Comparison of ENCODE assay signal across 11 mouse cellular contexts in genomic region chr13:103612720-103613332, GRCm38 (mm10).
A peak's percentile ranks its signal among the peaks of the same experiment; 100 is the strongest.
DNase-seq lines count a peak whose midpoint lies in the region; ATAC-seq and TF ChIP-seq lines count a peak whose summit lies in the region.
"Had no signal": no experiment of that assay in that cellular context is flagged by ENCODE, and none has a peak within 500 bp of the region (broad histone marks: within the 10 kb centered on the region; RNA-seq: fewer than 3 reads in every experiment).

No protein-coding gene starts in this region.

- no peak for ATAC-seq in midbrain, embryonic 13.5 days
- ATAC-seq in intestine, embryonic 16.5 days = no peak
- ATAC-seq in megakaryocyte, adult 5-6 weeks (ENCODE audit: poor library complexity, severe bottlenecking) = no peak

- H3K4me3 ChIP-seq in midbrain, embryonic 10.5 days = no peak overlapping the region
- H3K4me3 ChIP-seq in midbrain, embryonic 13.5 days (replicated peaks) = no peak overlapping the region
- no peak overlapping the region for H3K4me3 ChIP-seq in intestine, embryonic 16.5 days (ENCODE audit: low read length)
- no peak overlapping the region for H3K4me3 ChIP-seq in lung, adult 2 months (replicated peaks; ENCODE audit: extremely low read depth, low read depth, low read length)
- H3K4me3 ChIP-seq: forebrain, embryonic 12.5 days had no signal

- H3K9ac ChIP-seq in midbrain, embryonic 13.5 days (replicated peaks) = no peak overlapping the region
- no peak overlapping the region for H3K9ac ChIP-seq in intestine, embryonic 16.5 days (ENCODE audit: low read depth, low read length)
- H3K9ac ChIP-seq: forebrain, embryonic 12.5 days had no signal

- no peak overlapping the region for H3K4me2 ChIP-seq in midbrain, embryonic 13.5 days (replicated peaks)
- H3K4me2 ChIP-seq in intestine, embryonic 16.5 days (ENCODE audit: low read depth, low read length) = 0 out of 2 replicates have a peak overlapping the region, but pooled peaks have one; percentile 2
- H3K4me2 ChIP-seq: forebrain, embryonic 12.5 days had no signal

- no peaks in the 10 kb centered on the region for H3K9me3 ChIP-seq in midbrain, embryonic 10.5 days (replicated peaks)
- no peaks in the 10 kb centered on the region for H3K9me3 ChIP-seq in midbrain, embryonic 13.5 days
- H3K9me3 ChIP-seq in intestine, embryonic 16.5 days (ENCODE audit: control insufficient read depth, low read length) = no peaks in the 10 kb centered on the region

- intact Hi-C loops in heart, postnatal 36 days (cut with DNase I) = no loop called here

- peak overlapping the region; percentile 38; the same call in 1 of the 2 replicates for H3K27ac ChIP-seq in midbrain, embryonic 10.5 days (replicated peaks)
- no peak overlapping the region for H3K27ac ChIP-seq in midbrain, embryonic 13.5 days
- no peak overlapping the region for H3K27ac ChIP-seq in intestine, embryonic 16.5 days (ENCODE audit: low read length)
- H3K27ac ChIP-seq: forebrain, embryonic 12.5 days had no signal

- H3K27me3 ChIP-seq in midbrain, embryonic 10.5 days (ENCODE audit: low read depth, poor library complexity, severe bottlenecking) = no peaks in the 10 kb centered on the region
- no peaks in the 10 kb centered on the region for H3K27me3 ChIP-seq in midbrain, embryonic 13.5 days
- H3K27me3 ChIP-seq in intestine, embryonic 16.5 days (replicated peaks; ENCODE audit: control insufficient read depth, insufficient read depth, low read length) = no peaks in the 10 kb centered on the region
- H3K27me3 ChIP-seq: forebrain, embryonic 12.5 days had no signal

- DNase-seq in heart, adult 11 months = peak; percentile 1
- DNase-seq in heart, postnatal 36 days = no peak
- DNase-seq in midbrain, embryonic 10.5 days (ENCODE audit: low spot score) = no peak
- no peak for DNase-seq in lung, adult 2 months
- no peak for DNase-seq in thymus, postnatal 0 days (ENCODE audit: low spot score)
- DNase-seq: adrenal gland, adult 8-10 months; cerebellum, adult 11 months had no signal

- TF ChIP-seq CTCF in lung, adult 2 months (IDR thresholded peaks at IDR 0.05; ENCODE audit: insufficient read depth, low read length) = no peak

- 69% methylated on average over 11 of the region's 11 CpGs for WGBS in midbrain, embryonic 10.5 days
- WGBS in midbrain, embryonic 13.5 days = 64% methylated on average over 11 of the region's 11 CpGs
- 42% methylated on average over 11 of the region's 11 CpGs for WGBS in intestine, embryonic 16.5 days
- 52% methylated on average over 11 of the region's 11 CpGs for WGBS in lung, adult 2 months

- TF ChIP-seq POLR2A in lung, adult 2 months (IDR thresholded peaks at IDR 0.05; ENCODE audit: borderline replicate concordance, extremely low read depth, low read depth, low read length) = no peak

- peaks cover 7% of the 10 kb centered on the region for H3K4me1 ChIP-seq in midbrain, embryonic 10.5 days
- H3K4me1 ChIP-seq in midbrain, embryonic 13.5 days (replicated peaks) = peaks cover 7% of the 10 kb centered on the region
- no peaks in the 10 kb centered on the region for H3K4me1 ChIP-seq in intestine, embryonic 16.5 days (ENCODE audit: control insufficient read depth, insufficient read depth, low read length)
- no peaks in the 10 kb centered on the region for H3K4me1 ChIP-seq in lung, adult 2 months (ENCODE audit: control insufficient read depth, insufficient read depth, low read length)
- H3K4me1 ChIP-seq: forebrain, embryonic 12.5 days had no signal

- no peaks in the 10 kb centered on the region for H3K36me3 ChIP-seq in midbrain, embryonic 10.5 days
- no peaks in the 10 kb centered on the region for H3K36me3 ChIP-seq in midbrain, embryonic 13.5 days
- H3K36me3 ChIP-seq in intestine, embryonic 16.5 days (ENCODE audit: control insufficient read depth, insufficient read depth, low read length) = no peaks in the 10 kb centered on the region
- H3K36me3 ChIP-seq: forebrain, embryonic 12.5 days had no signal
